Mouse (Mus musculus): ENCODE results near the gene Lrp5. TPM values are rescaled to one million over a fixed set of nuclear protein-coding genes. Genes with fewer than 3 reads are reported as not detected.

Gene Lrp5
- total RNA-seq, 2 experiments from 2014 or later: 8.3 to 9.3 TPM

- intact Hi-C loops (cut with DNase I): loop anchor here (2.0 kb wide), 1 partner anchor 74 kb away; no protein-coding TSS in a partner anchor
Observed at GRCm38 (mm10) chr19:3625111-3625510, 61.3 kb downstream of the Lrp5 start.

GRCm38 (mm10) chr19:3623824-3624223, 62.5 kb downstream of the Lrp5 start:
- intact Hi-C loops (cut with DNase I): loop anchor here (2.0 to 5.0 kb wide), 2 partner anchors 75 to 93 kb away; no protein-coding TSS in a partner anchor
- Histone ChIP-seq H3K4me3 (no peak overlapping the region), H3K27ac (no peak overlapping the region)
- DNase-seq (ENCODE audit: extremely low spot score in 1 of 2, low spot score in 2 of 2): peak in 1 of 2 experiments; percentile 26
- TF ChIP-seq CTCF (IDR thresholded peaks at IDR 0.05): peak; percentile 48

More at GRCm38 (mm10) chr19:3625111-3625510, 61.3 kb downstream of the Lrp5 start:
- DNase-seq (ENCODE audit: extremely low spot score in 1 of 2, low spot score in 2 of 2): no peak
- H3K4me3 ChIP-seq: no peak overlapping the region
- no peak for TF ChIP-seq CTCF (IDR thresholded peaks at IDR 0.05)
- H3K27ac ChIP-seq: no peak overlapping the region

- intact Hi-C loops (cut with DNase I): loop anchor here (5.0 kb wide), 1 partner anchor 94 kb away; no protein-coding TSS in a partner anchor
Observed at GRCm38 (mm10) chr19:3623294-3623693, 63.1 kb downstream of the Lrp5 start.

GRCm38 (mm10) chr19:3620871-3621270, 65.5 kb downstream of the Lrp5 start:
- Histone ChIP-seq H3K4me3 (no peak overlapping the region), H3K27ac (no peak overlapping the region)
- DNase-seq (ENCODE audit: extremely low spot score in 1 of 2, low spot score in 2 of 2): no peak
- no peak for TF ChIP-seq CTCF (IDR thresholded peaks at IDR 0.05)
- intact Hi-C loops (cut with DNase I): loop anchor here (5.0 kb wide), 1 partner anchor 96 kb away; no protein-coding TSS in a partner anchor

More at GRCm38 (mm10) chr19:3623294-3623693, 63.1 kb downstream of the Lrp5 start:
- TF ChIP-seq CTCF (IDR thresholded peaks at IDR 0.05): no peak
- DNase-seq (ENCODE audit: extremely low spot score in 1 of 2, low spot score in 2 of 2): no peak
- Histone ChIP-seq H3K4me3 (no peak overlapping the region), H3K27ac (no peak overlapping the region)

- peak; percentile 41 for TF ChIP-seq CTCF (IDR thresholded peaks at IDR 0.05)
- Histone ChIP-seq H3K27ac (no peak overlapping the region), H3K4me3 (no peak overlapping the region)
- DNase-seq (ENCODE audit: extremely low spot score in 1 of 2, low spot score in 2 of 2): no peak
- intact Hi-C loops (cut with DNase I): no loop called here
Observed at GRCm38 (mm10) chr19:3619359-3619758, 67.0 kb downstream of the Lrp5 start.

- intact Hi-C loops (cut with DNase I): no loop called here
- no peak for DNase-seq (ENCODE audit: extremely low spot score in 1 of 2, low spot score in 2 of 2)
- no peak overlapping the region for H3K4me3 ChIP-seq
- H3K27ac ChIP-seq: no peak overlapping the region
- no peak for TF ChIP-seq CTCF (IDR thresholded peaks at IDR 0.05)
Observed at GRCm38 (mm10) chr19:3613991-3614390, 72.4 kb downstream of the Lrp5 start.

- TF ChIP-seq CTCF (IDR thresholded peaks at IDR 0.05): no peak
- H3K27ac ChIP-seq: no peak overlapping the region
- DNase-seq (ENCODE audit: extremely low spot score in 1 of 2, low spot score in 2 of 2): no peak
- no peak overlapping the region for H3K4me3 ChIP-seq
- intact Hi-C loops (cut with DNase I): no loop called here
Observed at GRCm38 (mm10) chr19:3612534-3613273, 73.7 kb downstream of the Lrp5 start.

- TF ChIP-seq CTCF (IDR thresholded peaks at IDR 0.05): no peak
- intact Hi-C loops (cut with DNase I): no loop called here
Observed at GRCm38 (mm10) chr19:3611730-3612129, 74.6 kb downstream of the Lrp5 start.

GRCm38 (mm10) chr19:3610886-3611285, 75.5 kb downstream of the Lrp5 start:
- Histone ChIP-seq H3K4me3 (no peak overlapping the region), H3K27ac (no peak overlapping the region)
- no peak for TF ChIP-seq CTCF (IDR thresholded peaks at IDR 0.05)
- no peak for DNase-seq (ENCODE audit: extremely low spot score in 1 of 2, low spot score in 2 of 2)
- intact Hi-C loops (cut with DNase I): no loop called here

More at GRCm38 (mm10) chr19:3611730-3612129, 74.6 kb downstream of the Lrp5 start:
- H3K27ac ChIP-seq: no peak overlapping the region
- H3K4me3 ChIP-seq: no peak overlapping the region
- DNase-seq (ENCODE audit: extremely low spot score in 1 of 2, low spot score in 2 of 2): no peak

GRCm38 (mm10) chr19:3609826-3610225, 76.5 kb downstream of the Lrp5 start:
- intact Hi-C loops (cut with DNase I): no loop called here
- H3K4me3 ChIP-seq: no peak overlapping the region
- no peak overlapping the region for H3K27ac ChIP-seq
- DNase-seq (ENCODE audit: extremely low spot score in 1 of 2, low spot score in 2 of 2): no peak
- TF ChIP-seq CTCF (IDR thresholded peaks at IDR 0.05): no peak

GRCm38 (mm10) chr19:3594316-3594715, 92.0 kb downstream of the Lrp5 start:
- no peak for TF ChIP-seq CTCF (IDR thresholded peaks at IDR 0.05)
- H3K4me3 ChIP-seq: no peak overlapping the region
- no peak overlapping the region for H3K27ac ChIP-seq
- intact Hi-C loops (cut with DNase I): no loop called here
- no peak for DNase-seq (ENCODE audit: extremely low spot score in 1 of 2, low spot score in 2 of 2)

GRCm38 (mm10) chr19:3593379-3594055, 92.8 kb downstream of the Lrp5 start:
- H3K27ac ChIP-seq: no peak overlapping the region
- no peak for DNase-seq (ENCODE audit: extremely low spot score in 1 of 2, low spot score in 2 of 2)
- H3K4me3 ChIP-seq: no peak overlapping the region
- intact Hi-C loops (cut with DNase I): no loop called here
- TF ChIP-seq CTCF (IDR thresholded peaks at IDR 0.05): no peak
